Mouse (Mus musculus) kidney, postnatal 0 days (tissue): Measurements from ENCODE around the gene Sart3. TPM values are rescaled to one million over a fixed set of nuclear protein-coding genes. Genes with fewer than 3 reads are reported as not detected.

Experiments used
- ATAC-seq: fragments of 200-750 bp; cut with Nextera tagmentation; replicated peaks from 2 replicates; pipeline ENCODE4 v1.8.0; 2017; ENCODE audit warnings: low read depth, moderate number of reproducible peaks, moderate TSS enrichment, moderate library complexity; ENCODE audit not compliant: low FRiP score
- DNase-seq: peaks from one replicate; pipeline ENCODE4 v3.0.0-alpha.2; 2016; ENCODE audit warnings: low spot score
- H3K27ac ChIP-seq: fragments of 300-500 bp; sonication (generic); 2 replicates; pipeline ENCODE4 v1.5.1; 2014; ENCODE audit warnings: mild to moderate bottlenecking
- H3K27me3 ChIP-seq: fragments of 300-500 bp; sonication (generic); 2 replicates; pipeline ENCODE4 v1.6.1; 2014; ENCODE audit warnings: low read length, mixed read lengths; ENCODE audit not compliant: insufficient read depth
- H3K36me3 ChIP-seq: fragments of 300-500 bp; sonication (generic); 2 replicates; pipeline ENCODE4 v1.6.1; 2014; ENCODE audit warnings: low read length, mixed read lengths; ENCODE audit not compliant: insufficient read depth
- H3K4me1 ChIP-seq: fragments of 300-500 bp; sonication (generic); replicated peaks from 2 replicates; pipeline ENCODE4 v1.6.1; 2014; ENCODE audit warnings: antibody characterized with exemption, low read length, mixed read lengths; ENCODE audit not compliant: insufficient read depth
- H3K4me2 ChIP-seq: fragments of 300-500 bp; sonication (generic); 2 replicates; pipeline ENCODE4 v1.6.1; 2014; ENCODE audit warnings: mild to moderate bottlenecking, low read length, moderate library complexity, mixed read lengths
- H3K4me3 ChIP-seq: fragments of 300-500 bp; sonication (generic); replicated peaks from 2 replicates; pipeline ENCODE4 v1.5.1; 2014; ENCODE audit warnings: low read depth, low read length
- H3K9ac ChIP-seq: fragments of 300-500 bp; sonication (generic); 2 replicates; pipeline ENCODE4 v1.6.1; 2014; ENCODE audit warnings: low read depth, low read length
- H3K9me3 ChIP-seq: fragments of 300-500 bp; sonication (generic); replicated peaks from 2 replicates; pipeline ENCODE4 v1.6.1; 2016; ENCODE audit warnings: low read length, inconsistent platforms, mixed read lengths
- CTCF ChIP-seq: IDR thresholded peaks from 2 replicates; pipeline ENCODE4 v1.5.1; 2016; ENCODE audit warnings: antibody characterized with exemption, low read depth, mild to moderate bottlenecking, moderate library complexity
- WGBS: fragments of 180-500 bp; shearing (Covaris S2); extraction: QIAGEN DNeasy Blood & Tissue Kit; methylation state at CpG from one replicate; pipeline ENCODE4 v1.1.7; 2014; 5-methylcytosine and 5-hydroxymethylcytosine counted together
- polyA plus RNA-seq: library from polyadenylated mRNA; unstranded; fragments of >200 nt; fragmentation: Nextera tagmentation; extraction: Ambion mirVana; gene quantifications from 2 replicates; pipeline ENCODE4 v1.2.1, GENCODE M21; 2015

Sart3 gene
- polyA plus RNA-seq, 1 experiment from 2014 or later, result 27.7 TPM

DNA sequence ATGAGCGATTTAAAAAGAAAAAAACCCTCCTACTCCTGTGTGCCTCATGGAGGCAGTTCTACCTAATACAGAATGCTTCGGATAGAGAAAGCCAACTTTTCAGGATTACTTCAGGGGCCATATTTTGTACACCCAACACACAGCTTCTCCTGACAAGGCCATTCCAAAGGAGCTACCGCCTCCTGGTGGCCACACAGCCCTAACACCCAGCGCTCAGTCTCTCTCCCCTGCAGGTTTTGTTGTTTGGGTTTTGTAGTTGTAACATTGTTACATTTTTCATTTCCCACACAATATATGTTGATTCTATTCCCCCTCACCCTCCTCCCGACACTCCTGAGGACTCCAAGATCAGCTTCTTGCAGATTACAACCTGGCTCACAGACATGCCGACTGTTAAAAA lies 40.1 kb downstream of the Sart3 start:
- DNase-seq, result peak; percentile 69
- Histone ChIP-seq H3K9ac (no peak overlapping the region), H3K4me1 (no peaks in the 10 kb centered on the region), H3K4me3 (no peak overlapping the region), H3K27me3 (no peaks in the 10 kb centered on the region), H3K36me3 (no peaks in the 10 kb centered on the region), H3K4me2 (no peak overlapping the region), H3K27ac (no peak overlapping the region), H3K9me3 (no peaks in the 10 kb centered on the region)
- no peak for ATAC-seq
- WGBS, result 29% methylated on average over 6 of the region's 6 CpGs
- TF ChIP-seq CTCF, result peak; percentile 85

DNA sequence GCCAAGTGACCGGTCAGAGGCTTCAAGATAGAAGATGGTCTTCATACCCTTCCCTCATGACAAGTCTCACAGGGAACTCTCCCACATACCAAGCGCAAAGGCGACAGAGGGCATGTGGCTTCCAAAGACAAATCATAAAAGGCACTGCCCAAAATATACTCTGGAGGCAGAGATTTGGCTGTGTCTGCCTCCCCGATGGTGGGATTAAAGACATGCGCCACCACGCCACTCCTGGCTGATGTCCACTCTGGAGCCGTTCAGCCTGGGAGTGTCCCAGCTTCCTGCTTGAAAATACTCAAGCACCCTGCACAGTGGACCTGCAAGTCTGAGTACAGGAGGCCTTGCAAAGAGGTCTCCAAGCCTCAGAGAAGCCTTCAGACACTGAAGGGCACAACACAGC lies 41.1 kb downstream of the Sart3 start:
- no peaks in the 10 kb centered on the region for H3K36me3 ChIP-seq
- H3K4me3 ChIP-seq, result no peak overlapping the region
- no peak overlapping the region for H3K4me2 ChIP-seq
- ATAC-seq, result no peak
- no peak overlapping the region for H3K9ac ChIP-seq
- no peaks in the 10 kb centered on the region for H3K4me1 ChIP-seq
- TF ChIP-seq CTCF, result no peak
- no peak for DNase-seq
- H3K9me3 ChIP-seq, result no peaks in the 10 kb centered on the region
- no peak overlapping the region for H3K27ac ChIP-seq
- H3K27me3 ChIP-seq, result no peaks in the 10 kb centered on the region
- whole genome bisulfite sequencing, result 81% methylated on average over 7 of the region's 7 CpGs

DNA sequence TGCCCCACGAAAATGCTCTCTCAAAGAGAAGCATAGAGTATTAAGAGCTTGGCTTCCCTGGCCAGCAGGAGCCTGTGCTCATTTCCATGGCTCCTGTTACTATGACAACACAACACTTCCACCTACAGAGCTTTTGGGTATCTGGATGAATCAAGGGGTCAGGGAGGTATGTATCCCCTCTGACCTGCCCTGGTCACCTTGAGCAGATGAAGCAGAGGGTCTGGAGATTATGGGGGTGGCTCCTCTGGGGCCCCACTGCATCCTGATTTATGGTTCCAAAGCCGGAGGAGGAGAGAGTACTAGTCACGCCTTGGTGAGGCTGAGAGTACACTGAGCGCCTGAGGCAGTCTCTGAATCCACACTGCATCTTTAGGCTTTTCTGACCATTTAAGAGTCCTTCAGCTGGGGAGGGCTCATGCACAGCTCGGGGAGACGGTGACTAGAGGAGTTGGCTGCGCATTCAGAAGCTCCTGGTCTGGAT lies 41.6 kb downstream of the Sart3 start:
- WGBS, result 40% methylated on average over 7 of the region's 7 CpGs
- no peaks in the 10 kb centered on the region for H3K36me3 ChIP-seq
- DNase-seq (peak; percentile 10), ATAC-seq (no peak)
- H3K4me3 ChIP-seq, result no peak overlapping the region
- no peaks in the 10 kb centered on the region for H3K4me1 ChIP-seq
- H3K4me2 ChIP-seq, result no peak overlapping the region
- no peak overlapping the region for H3K9ac ChIP-seq
- H3K27me3 ChIP-seq, result no peaks in the 10 kb centered on the region
- no peak for TF ChIP-seq CTCF
- H3K9me3 ChIP-seq, result no peaks in the 10 kb centered on the region
- H3K27ac ChIP-seq, result no peak overlapping the region

DNA sequence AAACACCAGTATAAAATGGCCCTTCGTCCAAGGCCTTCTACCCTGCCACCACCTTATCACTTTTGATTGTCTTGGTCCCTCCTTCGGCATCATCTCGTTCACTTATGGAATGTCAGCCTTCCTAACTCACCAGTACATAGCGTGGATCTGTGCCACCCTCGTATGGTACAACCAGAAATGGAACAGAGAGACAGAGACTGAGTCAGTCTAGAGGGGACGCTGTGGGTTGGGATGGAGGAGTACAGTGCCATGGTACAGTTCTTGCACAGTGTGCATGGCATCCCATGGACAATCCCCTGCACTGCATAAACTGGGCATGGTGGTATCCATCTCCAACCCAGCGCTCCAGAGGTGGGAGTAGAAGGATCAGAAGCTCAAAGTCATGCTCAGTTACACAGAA lies 43.6 kb downstream of the Sart3 start:
- H3K27me3 ChIP-seq, result no peaks in the 10 kb centered on the region
- H3K9me3 ChIP-seq, result no peaks in the 10 kb centered on the region
- H3K9ac ChIP-seq, result no peak overlapping the region
- no peaks in the 10 kb centered on the region for H3K36me3 ChIP-seq
- TF ChIP-seq CTCF, result no peak
- no peak overlapping the region for H3K4me2 ChIP-seq
- H3K27ac ChIP-seq, result no peak overlapping the region
- no peak overlapping the region for H3K4me3 ChIP-seq
- ATAC-seq (no peak), DNase-seq (no peak)
- H3K4me1 ChIP-seq, result no peaks in the 10 kb centered on the region
- 82% methylated on average over 7 of the region's 7 CpGs for WGBS

DNA sequence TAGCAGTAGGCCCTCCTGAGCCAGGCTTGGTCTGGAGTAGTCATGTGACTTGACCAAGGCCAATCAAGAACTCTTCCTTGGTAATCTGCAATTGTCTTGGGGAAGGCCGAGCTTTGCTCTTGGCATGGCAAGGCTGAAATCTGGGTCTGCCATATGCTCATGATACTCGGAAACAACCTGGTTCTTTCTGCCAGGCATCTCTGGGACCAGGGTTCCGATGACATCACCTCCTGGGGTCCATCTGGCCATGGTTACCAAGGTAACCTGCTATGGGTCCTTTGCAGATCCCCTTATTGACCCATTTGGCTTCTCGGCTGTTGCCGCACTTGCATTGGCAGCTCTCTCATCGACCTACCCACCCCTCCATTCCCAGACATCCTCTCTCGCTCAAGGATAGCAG lies 44.3 kb downstream of the Sart3 start:
- DNase-seq, result no peak
- Histone ChIP-seq H3K4me1 (no peaks in the 10 kb centered on the region), H3K27ac (no peak overlapping the region), H3K36me3 (no peaks in the 10 kb centered on the region), H3K9me3 (no peaks in the 10 kb centered on the region), H3K9ac (no peak overlapping the region), H3K4me2 (no peak overlapping the region), H3K27me3 (no peaks in the 10 kb centered on the region), H3K4me3 (no peak overlapping the region)
- ATAC-seq, result no peak
- WGBS, result 71% methylated on average over 7 of the region's 7 CpGs
- TF ChIP-seq CTCF, result no peak

DNA sequence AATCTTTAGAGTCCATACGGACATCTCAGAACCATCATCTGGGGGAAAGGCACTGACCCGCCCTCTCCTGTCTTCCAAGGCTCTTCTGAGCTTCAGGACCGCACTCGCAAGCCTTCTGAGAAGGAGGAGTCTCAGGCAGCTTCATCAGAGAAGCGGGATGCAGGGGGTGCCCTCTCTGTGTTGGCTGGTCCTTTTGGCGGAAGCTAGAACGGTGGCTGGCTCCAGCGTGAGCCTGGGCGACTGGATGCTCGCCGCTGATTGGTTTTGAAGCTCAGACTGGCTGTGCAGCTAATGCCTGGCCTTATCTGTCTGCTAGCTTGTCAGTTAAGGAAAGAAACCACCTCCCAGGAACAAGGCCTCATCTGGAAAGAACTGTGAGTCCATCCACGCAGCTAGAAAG lies 45.1 kb downstream of the Sart3 start:
- no peak for TF ChIP-seq CTCF
- no peaks in the 10 kb centered on the region for H3K27me3 ChIP-seq
- no peak overlapping the region for H3K27ac ChIP-seq
- H3K4me1 ChIP-seq, result no peaks in the 10 kb centered on the region
- no peak for DNase-seq
- H3K9ac ChIP-seq, result no peak overlapping the region
- WGBS, result 65% methylated on average over 12 of the region's 12 CpGs
- no peaks in the 10 kb centered on the region for H3K9me3 ChIP-seq
- no peaks in the 10 kb centered on the region for H3K36me3 ChIP-seq
- ATAC-seq, result no peak
- no peak overlapping the region for H3K4me3 ChIP-seq
- H3K4me2 ChIP-seq, result no peak overlapping the region

DNA sequence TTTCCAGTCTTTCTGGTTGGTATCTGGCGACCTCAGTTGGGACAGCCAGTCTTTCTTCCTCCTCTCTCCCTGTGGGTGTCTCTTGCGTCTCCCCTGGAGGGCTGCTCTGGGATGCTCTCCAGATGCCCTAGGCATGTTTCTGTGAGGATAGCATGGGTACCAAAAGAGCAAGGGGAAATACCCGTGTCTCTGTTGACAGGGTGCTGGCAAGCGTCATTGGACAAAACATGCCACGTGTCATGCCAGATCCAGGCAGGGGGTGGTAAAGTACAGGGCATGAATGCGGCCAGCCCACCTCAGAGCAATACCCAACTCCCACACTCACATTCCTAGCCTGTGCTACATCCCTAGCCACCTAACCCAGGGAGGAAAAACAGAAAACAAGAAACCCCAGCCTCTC lies 45.7 kb downstream of the Sart3 start:
- H3K27me3 ChIP-seq, result no peaks in the 10 kb centered on the region
- no peak overlapping the region for H3K4me3 ChIP-seq
- H3K27ac ChIP-seq, result no peak overlapping the region
- H3K9ac ChIP-seq, result no peak overlapping the region
- no peaks in the 10 kb centered on the region for H3K9me3 ChIP-seq
- TF ChIP-seq CTCF, result no peak
- DNase-seq (no peak), ATAC-seq (no peak)
- H3K4me2 ChIP-seq, result no peak overlapping the region
- 72% methylated on average over 6 of the region's 6 CpGs for WGBS
- no peaks in the 10 kb centered on the region for H3K36me3 ChIP-seq
- H3K4me1 ChIP-seq, result no peaks in the 10 kb centered on the region
